Mouse (Mus musculus) fat pad, adult 2 months (tissue): ENCODE results near the gene Nbea.

Experiments used
- DNase-seq: peaks from one replicate; pipeline ENCODE4 v3.0.0-alpha.2; 2011; ENCODE audit warnings: low read depth, low spot score; ENCODE audit errors: extremely low read depth

Gene Nbea

DNA sequence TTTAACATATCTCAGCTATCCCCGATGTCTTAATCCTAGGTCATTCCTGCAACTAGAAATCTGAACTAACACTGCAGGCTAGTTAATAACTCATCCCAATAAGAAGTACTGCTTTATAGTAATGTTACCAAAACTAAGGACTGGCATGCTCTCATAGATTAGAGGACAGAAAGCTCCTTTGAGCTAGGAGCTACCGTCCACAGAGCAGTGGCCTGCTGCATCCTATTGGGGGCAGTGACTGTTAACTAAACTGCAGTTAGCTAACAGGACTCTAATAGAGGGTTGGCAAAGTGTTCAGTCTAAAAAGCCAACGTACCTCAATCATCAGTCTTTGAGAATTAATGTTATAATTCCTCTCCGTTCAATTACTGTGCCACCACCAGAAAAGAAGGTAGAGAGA lies 348.3 kb downstream of the Nbea start:
- no peak for DNase-seq

DNA sequence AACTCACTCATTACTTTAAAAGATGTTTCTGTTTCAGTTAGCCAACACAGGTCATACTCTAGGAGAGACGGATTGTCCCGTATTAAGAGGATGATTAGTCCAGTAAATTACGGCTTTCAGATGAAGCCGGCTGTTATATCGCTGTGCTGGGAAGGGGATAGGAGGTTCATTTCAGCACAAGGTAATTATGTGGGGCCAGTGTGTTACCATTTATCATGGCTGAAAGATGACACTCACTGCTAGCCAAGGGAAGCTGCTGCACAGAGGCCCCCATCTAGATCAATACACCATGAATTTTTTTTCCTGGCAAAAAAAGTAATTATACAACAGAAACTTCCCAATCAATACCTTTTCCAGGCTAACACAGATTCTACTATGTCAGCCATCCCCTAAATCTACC lies 353.3 kb downstream of the Nbea start:
- no peak for DNase-seq

DNA sequence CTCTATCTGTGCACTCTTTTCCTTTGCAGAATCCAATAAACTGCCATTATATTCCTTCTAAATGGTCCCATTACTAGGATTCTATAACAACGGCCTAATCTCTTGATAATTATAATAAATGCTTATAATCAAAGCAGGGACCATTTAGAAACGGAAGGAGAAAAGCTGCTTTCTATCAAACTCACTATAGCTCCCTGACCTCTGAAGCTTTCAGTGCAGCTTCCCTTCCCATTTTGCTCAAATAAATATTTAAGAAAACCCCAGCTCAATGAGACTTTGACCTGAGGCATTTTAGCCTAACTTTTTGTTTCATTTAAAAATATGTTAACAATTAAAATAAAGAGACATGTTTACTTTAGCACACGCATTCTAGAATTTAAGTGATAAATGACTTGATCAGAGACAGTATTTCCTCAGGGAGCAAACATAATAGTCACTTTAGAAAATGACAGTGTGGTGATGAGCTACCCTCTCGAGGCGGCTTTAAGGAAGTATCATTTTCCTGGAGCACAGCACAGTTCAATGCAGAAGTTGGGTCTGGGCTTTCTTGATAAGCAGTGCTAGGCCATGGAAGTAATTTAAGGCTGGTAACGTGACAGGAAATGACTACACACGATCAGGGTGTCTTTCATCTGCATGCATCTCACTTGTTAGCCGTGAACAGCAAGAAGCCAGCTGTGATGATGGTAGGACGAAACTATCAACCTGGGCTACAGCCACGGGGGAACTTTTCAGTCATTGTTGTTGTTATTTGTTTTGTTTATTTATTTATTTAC lies 354.8 kb downstream of the Nbea start:
- no peak for DNase-seq

DNA sequence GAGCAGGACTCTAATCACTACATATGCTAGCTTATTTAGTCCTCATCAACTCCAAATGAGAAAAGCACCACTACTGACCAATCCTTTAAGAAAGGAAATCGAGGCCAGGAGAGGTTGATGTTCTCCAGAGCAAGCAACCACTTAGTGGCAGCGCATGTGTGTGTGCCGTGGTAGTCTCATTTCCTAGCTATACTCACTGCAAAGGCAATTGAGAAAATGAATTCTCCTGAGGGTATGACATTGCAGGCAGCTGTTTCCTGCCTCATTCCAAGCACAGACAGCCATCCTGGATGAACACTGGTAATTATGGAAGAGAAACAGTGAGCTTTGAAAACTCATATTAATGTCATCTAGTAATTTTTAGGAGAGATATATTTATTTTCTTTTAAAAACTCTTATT lies 358.6 kb downstream of the Nbea start:
- no peak for DNase-seq

DNA sequence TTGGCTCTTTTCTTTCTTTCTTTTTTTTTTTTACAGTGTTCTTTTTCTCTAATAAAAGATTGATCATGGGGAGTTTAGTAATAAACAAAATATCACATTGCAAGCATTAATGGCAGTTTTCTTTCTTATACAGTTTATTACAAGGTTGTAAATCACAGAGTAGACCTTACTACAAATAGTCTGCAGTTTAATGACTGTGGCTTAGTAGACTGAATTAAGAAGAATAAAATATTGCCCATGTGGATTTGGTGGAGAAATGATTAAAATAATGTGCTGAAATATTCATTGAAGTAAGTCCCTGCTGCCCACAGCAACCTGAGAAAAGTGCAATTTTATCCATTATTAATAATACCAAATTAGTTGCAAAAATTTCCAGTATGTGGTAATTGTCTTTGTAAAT lies 363.9 kb downstream of the Nbea start:
- DNase-seq, result no peak

DNA sequence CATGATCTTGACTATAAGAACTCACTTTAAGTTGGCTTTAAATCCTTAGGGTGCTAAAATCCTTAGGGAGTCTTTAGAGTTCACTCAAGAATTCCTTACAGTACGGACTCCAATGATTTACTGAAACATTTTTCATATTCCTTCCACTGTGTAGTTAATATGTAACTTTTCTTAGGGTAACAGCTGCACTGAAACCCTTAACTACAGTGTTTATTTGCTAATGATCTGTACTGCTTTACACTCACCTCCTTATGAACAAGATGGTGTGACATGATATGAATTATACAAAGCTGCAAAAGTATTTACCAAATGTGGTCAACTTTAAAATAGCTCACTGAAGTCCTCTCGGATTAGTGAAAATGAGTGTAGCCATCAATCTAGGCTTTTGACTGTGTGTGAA lies 365.4 kb downstream of the Nbea start:
- DNase-seq, result no peak

DNA sequence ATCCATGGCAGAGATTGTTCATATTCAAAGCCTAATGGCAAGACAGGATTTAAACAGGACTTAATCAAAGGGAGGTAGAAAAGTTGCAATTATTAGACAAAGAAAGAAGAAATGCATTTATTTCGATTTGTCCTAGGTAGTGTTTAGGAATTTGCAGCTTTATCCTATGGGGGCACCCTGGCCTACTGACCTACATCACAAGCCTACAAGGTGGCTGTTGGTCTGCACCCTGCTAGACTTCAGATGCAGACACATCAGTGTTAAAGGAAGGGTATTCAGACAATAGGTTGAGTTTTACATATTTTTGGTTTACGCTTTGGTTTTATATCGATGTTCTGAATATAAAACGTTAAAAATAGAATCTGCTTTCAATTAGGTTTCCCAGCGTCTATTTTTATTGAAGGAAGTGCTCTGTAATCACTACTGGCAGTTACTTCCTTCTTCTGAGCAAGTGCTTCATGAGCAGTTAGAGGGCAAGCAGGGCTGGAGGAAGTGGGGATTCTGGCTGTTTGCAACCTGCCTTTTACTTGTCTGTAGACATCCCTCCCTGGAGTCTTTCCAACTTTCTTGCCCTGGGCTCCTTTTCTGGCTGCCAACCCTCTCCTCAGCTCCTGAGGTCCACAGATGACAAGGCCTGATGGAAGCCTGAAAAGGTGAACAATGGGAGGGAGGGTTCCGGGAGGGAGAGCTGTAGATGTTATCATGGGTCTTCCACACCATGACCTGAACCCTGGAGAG lies 366.7 kb downstream of the Nbea start:
- no peak for DNase-seq

DNA sequence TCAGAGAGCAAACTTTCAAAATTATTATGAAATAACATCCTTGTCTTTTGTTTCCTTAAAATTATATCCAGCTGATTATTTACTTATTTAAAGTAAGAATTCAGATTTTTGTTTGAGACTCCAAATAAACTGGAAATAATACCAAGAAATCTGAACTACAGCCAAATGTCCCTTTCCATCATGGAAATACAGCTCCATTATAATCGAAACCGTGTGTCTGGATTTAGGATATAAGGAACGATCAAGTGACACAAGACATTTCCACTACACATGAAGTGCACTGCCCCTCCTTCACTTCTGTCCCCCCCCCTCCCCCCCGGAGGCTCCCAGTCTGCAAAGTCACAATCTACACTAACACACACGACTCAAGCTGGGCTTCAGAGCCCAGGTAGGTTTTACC lies 367.4 kb downstream of the Nbea start:
- no peak for DNase-seq

DNA sequence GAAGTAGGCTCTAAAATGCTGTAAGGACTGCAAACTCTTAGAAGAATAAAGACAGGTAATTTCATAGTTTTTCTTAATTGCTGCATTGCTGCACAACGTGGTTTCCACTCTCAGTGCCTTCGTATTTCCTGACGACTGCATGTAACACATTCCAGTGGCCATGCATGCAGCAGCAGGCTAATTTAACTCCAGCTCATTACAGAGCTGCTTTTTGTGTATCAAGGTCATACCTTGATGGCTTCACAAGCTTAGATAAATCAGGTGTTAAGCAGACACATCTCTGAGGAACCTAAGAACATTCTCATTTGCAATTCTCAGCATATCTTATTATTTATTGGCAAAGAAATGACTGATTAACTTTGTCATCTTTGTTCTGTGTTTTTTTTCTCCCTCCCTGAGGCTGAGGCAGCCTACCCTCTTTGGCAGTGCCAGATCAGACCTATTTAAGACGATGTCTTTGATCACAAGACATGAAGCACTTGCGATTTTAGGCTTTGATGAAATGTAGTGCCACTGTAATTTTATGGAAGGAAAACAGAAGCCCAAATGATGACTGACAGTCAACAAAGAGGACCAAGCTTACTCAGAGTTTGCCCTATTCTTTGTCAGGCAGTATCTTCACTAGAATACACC lies 368.4 kb downstream of the Nbea start:
- DNase-seq, result no peak

DNA sequence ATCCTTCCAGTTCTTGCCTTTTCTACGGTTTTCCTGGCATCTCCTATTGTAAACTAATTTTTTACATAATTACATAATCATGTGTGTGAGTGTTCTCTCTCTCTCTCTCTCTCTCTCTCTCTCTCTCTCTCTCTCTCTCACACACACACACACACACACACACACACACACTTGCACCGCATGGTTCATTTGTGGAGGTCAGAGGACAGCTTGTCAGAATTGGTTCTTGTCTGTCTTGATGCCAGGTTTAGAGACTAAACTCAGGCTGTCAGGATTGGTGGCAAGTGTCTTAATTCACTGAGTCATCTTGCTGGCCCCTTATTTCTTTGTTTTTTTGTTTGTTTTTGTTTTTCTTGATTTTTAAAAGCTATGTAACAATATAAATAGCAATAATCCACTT lies 388.7 kb downstream of the Nbea start:
- no peak for DNase-seq

DNA sequence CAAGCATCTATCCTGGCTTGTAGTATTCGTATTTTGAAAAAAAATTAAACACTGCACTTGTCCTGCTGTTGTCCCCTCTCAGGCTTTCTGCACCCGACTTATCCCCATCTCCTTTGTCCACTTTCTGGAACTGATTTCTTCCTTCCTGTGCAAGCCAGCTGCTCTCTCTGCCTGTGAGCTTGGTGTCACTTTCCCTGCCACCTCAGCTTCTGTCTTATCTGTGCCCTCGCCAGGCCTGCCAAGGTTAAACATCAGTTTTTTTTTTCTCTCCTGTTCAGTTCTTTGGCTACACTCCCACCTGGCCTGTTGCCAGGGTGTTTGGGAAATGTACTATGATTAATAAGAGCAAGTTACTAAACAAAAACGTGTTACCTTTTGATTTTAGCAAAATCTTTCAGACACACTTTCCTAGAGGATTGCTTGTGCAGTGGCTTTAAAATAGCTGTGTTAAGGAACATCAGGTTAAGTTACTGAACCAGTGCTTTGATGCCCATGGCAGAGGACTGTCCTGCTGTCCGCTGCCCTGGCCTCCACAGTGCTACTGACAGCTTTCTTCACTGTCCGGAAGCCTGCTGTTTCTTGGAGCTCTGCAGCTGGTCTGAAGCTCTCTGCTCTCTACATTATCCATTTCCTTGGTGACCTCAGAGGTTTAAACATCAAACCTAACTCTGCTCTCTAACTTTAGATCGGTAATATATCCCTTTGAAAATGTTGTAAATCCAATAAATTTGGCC lies 389.5 kb downstream of the Nbea start:
- DNase-seq, result no peak

DNA sequence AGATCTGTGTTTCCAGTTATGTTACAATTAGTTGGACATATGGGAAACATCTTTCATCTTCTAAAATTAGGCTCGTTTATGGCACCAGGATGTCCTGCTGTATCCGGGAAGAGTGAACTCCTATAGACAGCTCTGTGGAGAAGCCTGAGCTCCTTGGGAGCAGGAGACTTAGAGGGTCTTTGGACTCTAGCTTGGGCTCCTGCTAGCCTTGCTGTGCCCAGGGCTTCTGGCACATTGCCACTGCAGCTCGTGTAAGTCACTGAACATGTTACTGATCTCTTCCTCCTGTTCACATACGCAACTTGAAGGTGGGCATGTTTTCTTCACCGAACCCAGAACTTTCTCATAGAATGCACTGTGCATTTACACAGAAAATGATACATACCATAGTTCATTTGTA lies 391.2 kb downstream of the Nbea start:
- DNase-seq, result no peak

DNA sequence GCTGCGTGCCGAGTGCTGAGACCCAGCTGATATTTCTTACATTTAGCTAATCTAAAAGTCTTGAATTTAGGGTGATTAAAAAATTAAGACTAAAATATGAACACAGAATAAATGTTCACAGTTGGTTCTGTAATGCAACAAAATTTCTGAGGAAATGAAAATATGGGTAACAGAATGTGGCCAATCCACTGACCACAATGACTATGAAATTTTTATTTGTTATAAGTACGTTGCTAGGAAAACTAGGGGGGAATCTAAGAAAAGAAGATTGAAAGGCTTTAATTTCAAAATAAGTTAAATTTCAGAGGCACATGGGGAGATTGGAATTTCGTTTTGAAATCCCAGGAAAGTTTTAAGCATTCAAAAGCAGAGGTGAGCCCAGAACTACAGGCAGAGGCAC lies 392.9 kb downstream of the Nbea start:
- no peak for DNase-seq

DNA sequence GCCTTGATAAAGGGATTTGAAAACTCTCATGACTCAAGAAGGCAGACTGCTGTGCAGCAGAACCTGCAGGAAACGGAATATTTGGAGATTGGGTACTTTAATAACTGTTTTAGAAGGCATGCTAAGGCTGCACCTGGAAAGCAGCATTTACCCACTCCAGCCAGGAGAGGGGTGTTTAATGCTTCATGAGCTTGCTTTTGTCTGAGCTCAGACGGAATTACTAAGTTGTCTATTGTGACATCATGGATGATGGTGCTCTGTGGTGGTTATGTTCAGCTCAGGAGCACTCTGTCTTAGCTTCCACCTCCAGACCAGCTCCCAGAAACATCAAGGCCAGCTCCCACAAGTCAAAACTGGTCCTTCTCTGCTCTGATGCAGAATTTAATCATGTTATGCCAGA lies 393.6 kb downstream of the Nbea start:
- no peak for DNase-seq

DNA sequence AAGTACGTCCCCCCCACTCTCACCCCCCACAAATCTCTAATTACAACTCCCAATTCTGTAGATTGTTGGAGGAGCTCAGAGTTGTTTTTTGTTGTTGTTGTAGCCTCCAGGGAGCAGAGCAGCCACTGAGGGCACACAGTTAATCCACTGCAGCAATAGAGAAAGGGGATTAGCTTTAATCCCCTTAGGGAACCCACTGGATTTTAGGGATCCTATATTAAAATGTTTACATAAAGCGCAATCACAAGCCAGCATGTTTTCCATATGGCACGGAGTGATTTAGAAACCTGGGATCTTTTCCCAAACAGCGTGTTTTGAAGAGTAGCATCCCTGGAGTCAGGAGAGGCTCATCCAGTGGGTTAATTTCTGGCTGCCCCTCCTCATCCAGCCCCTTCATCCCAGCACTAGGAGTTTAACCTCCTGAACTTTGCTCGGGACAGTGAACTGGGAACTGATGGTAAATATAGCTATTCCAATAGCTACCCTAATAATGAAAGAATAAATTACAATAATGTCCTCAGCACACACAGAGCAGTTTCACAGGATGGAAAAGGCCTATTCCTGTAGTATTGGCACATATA lies 394.8 kb downstream of the Nbea start:
- DNase-seq, result no peak

DNA sequence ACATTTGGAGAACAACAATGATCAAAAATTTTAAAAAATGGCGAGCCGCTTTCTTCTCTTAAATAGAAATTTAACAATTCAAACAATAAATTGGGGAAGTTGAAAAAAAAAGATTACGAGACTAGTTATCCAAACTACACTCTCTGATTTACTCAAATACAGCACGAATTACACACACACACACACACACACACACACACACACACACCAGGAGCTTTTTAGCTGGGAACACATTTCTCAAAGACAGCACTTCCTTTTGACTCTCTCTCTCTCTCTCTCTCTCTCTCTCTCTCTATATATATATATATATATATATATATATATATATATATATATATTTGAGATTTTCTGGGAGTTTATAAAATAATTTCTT lies 395.3 kb downstream of the Nbea start:
- no peak for DNase-seq

DNA sequence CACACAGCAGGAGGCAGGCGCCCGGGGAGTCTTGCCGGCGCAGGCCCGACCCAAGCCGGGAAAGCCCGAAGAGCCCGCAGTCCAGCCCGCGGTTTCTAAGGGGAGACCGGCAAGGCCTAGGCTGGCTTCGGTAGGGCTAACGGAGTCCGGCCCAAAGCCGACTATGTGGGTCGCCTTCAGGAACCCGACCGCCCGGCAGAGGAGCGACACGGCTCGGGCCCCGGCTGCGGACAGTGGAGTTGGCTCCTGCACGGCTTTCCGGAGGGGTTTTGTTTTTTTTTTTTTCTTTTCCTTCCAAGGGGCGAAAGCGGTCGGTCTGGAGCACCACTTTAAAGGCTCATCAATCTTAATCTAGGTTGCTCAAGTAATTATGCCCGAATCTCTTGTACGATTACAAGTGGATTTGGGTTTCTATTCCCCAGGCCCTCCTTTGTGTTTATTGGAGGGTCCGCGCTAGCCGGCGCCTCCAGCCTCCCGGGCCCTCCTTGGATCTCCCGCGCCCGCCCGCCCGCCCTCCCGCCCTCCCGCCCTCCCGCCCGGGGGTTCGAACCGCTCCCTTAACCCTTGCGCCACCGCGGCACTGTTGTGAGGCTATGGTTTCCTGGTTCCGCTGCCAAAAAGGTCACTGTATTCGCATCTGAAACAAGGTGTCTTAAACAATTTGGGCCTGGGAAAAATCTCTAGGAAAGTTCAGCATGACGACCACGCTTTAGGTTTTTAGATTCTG lies 395.9 kb downstream of the Nbea start:
- DNase-seq, result no peak

DNA sequence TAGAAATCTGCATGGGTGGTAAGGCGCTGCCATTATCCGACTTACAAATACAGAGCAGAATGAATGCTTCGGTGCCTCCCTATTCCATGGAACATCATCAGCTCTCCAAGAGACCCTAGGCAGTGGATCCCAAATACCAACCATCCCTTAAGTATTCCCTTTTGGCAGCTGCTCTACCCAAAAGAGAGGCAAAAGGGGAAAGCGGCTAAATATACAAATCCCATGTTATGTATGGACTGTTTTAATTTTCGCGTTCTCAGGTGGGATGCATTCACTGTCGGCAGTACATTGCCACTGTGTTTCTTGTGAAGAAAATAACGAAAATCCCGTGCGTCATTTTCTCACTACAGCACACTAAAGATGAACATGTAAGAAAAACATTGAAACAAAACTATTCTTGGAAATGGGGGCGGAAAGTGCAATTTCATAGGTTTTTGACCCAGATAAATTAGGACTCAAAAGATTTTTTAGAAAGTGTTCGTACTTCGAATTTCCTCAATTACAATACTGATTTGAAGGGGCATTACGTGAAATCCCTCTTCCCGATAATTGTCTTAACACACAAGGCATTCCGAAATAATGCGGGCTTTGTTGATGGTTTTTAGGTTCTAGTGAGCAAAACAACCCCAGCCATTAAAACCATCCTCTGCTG lies 396.5 kb downstream of the Nbea start:
- DNase-seq, result no peak

DNA sequence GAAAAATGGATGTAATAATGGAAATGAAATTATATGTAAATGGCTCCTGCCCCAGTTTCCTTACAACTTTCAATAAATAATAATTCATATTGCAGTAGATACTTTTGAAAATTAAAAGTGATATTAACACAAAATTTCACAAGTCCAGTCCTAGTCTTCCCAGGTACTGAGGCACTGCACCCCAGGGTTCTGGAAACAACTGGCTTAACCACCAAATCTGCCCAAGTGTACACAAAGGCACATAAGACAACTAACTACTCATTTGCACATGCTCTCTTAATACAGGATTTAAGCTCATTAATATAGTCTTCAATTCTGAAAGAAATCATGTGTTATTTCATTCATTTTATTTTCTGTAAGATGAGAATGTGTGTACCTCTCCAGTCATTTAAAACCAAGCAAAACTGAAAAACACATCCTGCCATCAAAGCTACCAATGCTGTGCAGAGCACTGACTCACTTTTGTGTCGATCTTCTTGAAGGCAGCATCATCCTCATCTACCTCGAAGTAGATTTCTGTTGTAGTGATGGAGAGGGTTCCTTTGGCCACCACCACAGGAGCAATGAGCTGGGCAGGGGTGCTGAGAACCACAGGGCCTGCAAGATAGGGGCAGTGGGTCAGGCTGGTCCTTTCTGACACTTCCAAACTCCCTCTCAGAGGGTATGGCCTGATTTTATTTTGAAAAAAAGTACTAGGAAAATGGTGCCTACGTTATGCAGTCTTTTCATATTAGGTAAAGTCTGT lies 397.3 kb downstream of the Nbea start:
- no peak for DNase-seq
